Mouse (Mus musculus) gastrocnemius, postnatal 4 days (tissue): ENCODE results near the gene Zfp748. TPM values are rescaled to one million over a fixed set of nuclear protein-coding genes. Genes with fewer than 3 reads are reported as not detected.
A peak's percentile ranks its signal among the peaks of the same experiment; 100 is the strongest.

Experiments
- DNase-seq, 2 experiments: peaks; one replicate each; pipeline ENCODE4 v3.0.0; 2021 to 2022; ENCODE audit warnings: low spot score in 2 of 2, mixed read lengths in 2 of 2
- long read RNA-seq, 2 experiments: library from polyadenylated mRNA; stranded (forward); transcript quantifications; one replicate each; pipeline ENCODE4 v2.0.0; 2021
- total RNA-seq, 2 experiments: library from RNA; stranded (reverse); gene quantifications; 2 replicates each; pipeline ENCODE4 v1.2.3; 2021

Zfp748 gene
- 1 to 10 TPM; 5.5 to 5.6 TPM for total RNA-seq
- long read RNA-seq, experiment 1, full-length matches to known transcripts, result 2 of 2 reads
- long read RNA-seq, experiment 1, partial matches to known transcripts, result 0 of 2 reads
- long read RNA-seq, experiment 1, other reads (novel, unspliced or antisense), result 0 of 2 reads
- long read RNA-seq, experiment 2, full-length matches to known transcripts, result 5 of 5 reads
- long read RNA-seq, experiment 2, partial matches to known transcripts, result 0 of 5 reads
- long read RNA-seq, experiment 2, other reads (novel, unspliced or antisense), result 0 of 5 reads

DNA sequence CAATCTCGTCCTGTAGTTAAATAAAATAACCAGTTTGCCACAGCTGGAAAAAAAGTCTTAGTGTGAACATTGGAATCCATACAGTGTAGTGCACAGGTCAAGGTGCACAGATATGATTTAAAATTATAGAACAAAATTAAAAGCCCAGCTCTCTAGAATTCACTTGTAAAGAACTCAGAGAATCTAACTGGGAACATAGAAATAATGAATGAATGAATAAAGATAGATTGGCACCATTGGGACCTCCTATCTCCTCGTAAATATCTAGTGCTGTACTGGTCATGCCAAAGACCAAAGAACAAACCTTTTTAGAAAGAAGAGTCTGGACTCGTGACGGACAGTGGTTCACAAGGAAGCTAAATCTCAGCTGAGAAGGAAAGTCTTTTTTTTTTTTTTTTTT lies at the start of gene Zfp748:
TSS of gene Zfp748 (minus strand) at position 101 of the 400 bp plus-strand sequence.
- no peak for DNase-seq

DNA sequence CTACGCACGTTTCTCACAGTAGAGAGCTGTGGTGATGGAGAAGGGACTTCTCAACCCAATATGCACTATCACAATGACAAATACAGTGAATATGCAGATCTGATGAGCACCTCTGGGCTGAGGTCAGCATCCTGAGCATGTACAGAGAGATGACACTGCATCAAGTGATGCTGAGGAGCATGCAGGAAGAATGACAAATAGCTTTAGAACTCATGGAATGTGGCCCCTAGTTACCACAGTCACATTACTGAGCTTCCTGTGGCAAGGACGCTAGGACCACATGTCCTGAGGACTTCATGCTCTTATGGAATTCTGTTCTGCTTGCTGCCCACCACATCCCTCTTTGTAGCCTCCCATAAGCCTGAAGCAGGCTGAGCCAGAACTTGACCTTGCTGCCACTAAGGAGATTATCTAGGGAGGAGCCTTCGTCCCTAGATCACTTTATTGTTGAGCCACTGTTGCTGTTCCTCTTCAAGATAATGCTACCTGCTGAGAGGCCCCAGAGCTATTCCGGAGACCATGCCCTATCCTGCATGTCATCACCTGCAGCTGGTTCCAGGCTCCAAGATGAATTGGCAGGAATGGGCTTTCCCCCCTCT lies 19.1 kb upstream of the Zfp748 start:
- no peak for DNase-seq

DNA sequence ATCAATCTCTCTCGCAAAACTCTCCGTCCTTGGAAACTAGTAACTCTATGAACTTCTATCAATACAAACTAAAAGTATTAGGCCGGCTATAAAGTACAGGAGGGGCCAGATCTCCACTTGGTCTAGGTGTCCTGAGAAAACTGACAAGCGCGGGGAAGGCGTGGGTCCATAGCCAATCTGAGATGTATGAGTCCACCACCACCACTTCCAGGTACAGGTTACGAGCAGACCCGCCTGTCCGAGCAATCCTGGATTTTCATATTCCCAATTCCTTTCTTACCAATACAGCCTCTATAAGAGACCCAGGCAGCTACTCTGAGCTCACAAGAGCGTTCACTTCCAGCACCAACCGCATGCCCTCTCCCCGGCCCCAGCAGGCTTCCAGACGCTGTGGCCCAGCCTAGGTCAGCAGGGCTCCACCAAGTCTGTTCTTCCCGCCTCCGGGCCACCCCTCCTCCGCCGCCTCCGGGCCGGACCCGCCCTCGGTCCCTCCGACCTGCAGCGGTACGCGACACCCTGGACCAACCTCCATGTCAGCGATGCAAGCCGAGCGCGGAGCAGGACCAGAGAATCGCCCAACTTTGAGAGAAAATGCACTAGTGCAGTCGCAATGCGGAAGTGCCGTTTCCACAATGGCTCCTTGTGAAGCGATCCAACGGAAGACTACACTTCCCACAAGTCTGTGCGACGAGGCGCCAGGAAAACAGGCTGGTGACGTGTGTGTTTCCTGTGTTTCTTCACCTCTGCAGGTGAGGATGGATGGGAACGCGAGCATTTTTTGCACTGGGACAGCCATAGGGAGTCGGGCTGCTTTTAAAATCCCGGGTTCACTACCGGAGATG lies 904 bp downstream of the Zfp748 start:
- DNase-seq, result peak; percentile 44 to 78

DNA sequence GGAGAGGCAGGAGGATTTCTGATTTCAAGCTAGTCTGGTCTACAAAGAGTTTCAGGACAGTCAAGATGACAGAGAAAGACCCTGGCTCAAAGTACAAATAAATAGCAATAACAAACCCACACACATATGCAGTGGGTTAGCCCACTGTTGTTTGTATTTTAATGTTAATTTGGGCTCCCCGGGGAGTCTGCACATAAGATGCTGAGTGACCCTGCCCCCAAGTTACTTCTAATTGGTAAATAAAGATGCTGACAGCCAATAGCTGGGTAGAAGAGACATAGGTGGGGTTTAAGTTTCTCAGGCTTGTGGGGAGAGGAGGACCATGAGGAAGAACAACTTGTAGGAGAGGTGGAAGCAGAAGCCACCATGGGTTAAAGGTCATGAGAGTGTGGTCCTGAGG lies 7.7 kb downstream of the Zfp748 start:
- DNase-seq, result no peak

DNA sequence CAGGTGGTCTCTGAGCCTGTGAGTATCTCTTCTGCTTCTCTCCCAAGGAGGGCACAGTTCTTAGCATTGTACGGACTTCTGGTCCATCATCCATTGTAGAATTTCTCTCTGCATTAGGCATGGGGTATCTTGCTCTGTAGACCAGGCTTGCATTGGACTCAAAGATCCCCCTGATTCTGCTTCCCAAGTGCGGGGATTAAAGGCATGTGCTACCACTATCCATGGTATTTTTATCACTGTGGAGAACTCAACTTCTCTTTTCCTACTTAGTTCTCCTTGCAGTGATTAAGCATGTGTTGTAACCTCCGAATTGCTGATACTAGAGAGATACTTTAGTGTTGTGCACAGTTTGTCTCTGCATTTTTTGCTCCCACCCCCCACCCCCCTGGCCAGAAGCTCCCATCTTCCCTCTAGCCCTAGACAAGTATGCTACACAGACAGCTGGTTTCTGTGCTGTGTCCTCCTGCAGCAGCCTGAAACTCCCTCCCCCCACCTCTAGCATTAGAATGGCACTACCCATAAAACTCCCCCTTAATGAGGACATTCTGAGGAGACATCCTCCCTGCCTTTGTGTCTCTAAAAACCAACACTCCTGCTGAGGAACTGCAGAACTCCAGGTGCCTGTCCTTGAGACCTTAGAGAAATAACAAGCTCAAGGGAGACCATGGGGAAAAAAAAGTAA lies 26.4 kb downstream of the Zfp748 start:
- DNase-seq, result no peak

DNA sequence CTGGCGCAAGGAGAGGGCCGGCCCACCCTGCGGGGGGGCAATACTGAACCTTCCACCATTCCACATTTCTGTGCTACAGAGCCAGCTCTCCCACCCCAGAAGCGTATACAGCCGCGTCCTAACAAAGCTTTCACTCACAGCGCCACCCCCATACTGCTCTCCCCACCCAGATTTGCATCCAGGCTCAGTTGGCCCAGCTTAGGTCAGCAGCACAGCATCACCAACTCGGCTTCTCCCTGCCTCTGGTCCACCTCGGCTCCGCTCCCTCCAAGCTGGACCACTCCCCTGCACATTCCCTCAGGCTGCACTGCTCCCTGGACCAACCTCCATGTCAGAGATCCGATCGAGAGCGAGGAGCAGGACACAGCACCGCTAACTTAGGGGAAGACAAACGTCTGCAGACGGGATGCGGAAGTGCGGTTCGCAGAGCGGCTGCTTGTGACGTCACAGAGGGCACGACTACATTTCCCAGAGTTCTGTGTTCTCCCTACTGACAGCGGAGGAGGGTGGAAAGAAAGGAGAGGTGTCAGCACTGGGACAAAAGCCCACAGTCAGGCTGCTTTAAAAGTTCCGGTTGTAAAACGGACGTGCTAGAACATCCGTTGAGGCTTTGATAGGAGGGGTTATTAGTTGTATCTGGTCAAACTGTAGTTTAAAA lies 27.7 kb downstream of the Zfp748 start, which contains the start of the genes Gm26965 and Zfp87:
TSS of gene Gm26965 (minus strand) at position 399 of the 658 bp plus-strand sequence.
TSS of gene Zfp87 (minus strand) at position 425 of the 658 bp plus-strand sequence.
- DNase-seq, result peak; percentile 79 to 90

DNA sequence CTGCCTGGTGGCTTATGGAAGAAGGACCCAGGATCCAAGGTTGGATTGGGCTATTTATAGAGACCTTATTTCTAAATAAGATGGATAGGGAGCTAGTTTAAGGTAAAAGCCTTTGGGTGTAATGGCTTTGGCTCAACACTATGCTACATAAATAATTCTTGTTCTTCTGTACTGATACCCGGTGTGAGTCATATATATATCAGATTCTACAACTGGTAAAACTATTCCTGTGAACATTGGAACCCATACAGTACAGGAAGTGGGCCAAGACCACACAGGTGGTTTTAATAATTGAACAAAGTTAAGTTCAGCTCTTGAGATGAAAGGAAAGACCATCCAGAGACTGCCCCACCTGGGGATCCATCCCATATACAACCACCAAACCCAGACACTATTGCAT lies 52.7 kb downstream of the Zfp748 start:
- no peak for DNase-seq

DNA sequence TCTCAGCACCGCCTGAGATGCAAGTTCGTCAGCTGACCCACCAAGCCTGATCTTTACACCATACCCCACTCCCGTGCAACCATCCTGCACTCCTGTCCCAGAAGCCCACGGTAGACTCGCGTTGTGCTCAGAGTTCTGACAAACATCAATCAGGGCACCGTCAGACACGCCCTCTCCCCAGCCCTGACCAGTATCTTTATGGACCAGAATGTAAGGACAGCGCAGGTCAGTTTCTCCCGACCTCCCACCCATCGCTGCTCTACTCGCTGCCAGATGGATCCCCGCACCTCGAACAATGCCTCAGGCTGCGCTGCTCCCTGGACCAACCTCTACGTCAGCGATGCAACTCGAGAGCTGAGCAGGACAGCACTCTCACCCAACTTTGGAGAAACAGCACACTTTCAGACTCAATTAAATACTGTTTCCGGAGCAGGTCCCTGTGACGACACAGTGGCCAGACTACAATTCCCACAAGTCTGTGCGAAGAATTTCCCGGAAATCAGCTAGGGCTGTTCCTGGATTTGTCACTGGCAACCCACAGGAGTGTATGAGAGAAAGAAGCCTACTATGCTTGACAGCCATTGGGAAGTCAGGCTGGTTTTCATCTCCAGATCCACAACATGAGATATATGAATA lies 53.4 kb downstream of the Zfp748 start, which contains the start of gene Zfp58:
TSS of gene Zfp58 (minus strand) at position 472 of the 636 bp plus-strand sequence.
- peak; percentile 37 to 67 for DNase-seq

DNA sequence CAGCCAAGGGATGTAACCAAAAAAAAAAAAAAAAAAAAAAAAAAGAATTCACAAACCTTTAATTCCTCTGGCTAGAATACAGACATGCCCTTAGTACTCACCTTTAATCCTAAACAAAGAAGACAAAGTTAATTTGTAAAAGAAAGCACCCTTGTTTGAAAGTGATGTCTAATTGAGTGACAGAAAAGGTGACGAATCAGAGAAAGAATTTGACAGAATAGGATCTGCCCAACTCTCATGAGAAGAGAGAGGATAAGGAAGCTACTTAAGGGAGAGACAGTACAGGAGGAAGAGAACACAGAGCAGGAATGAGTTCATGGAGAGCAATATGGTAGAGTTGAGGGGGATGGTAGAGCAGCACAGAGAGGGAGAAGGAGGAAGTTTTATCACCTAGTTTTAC lies 58.0 kb downstream of the Zfp748 start:
- no peak for DNase-seq

Other genes with a start within 250 kb of the Zfp748 start
- gene Zfp457, start 247.3 kb downstream of the Zfp748 start, total RNA-seq, result 1 to 10 TPM; 1.1 TPM
- 1 to 10 TPM; 1.7 to 2.7 TPM for gene Zfp595, start 221.3 kb downstream of the Zfp748 start, total RNA-seq
- 1 to 10 TPM in 1 of 2 experiments, under 1 TPM in 1; 0.93 to 1.5 TPM for gene Gm28044, start 193.3 kb downstream of the Zfp748 start, total RNA-seq
- 1 to 10 TPM; 1.3 to 1.5 TPM for gene Zfp953, start 193.2 kb downstream of the Zfp748 start, total RNA-seq
- gene Gm28041, start 178.1 kb downstream of the Zfp748 start, total RNA-seq, result not detected
- under 1 TPM; 0.47 to 0.61 TPM for gene Zfp456, start 178.0 kb downstream of the Zfp748 start, total RNA-seq
- gene Zfp429, start 154.0 kb downstream of the Zfp748 start, total RNA-seq, result 1 to 10 TPM; 2.0 to 2.4 TPM
- gene Zfp459, start 132.4 kb downstream of the Zfp748 start, total RNA-seq, result under 1 TPM; 0.49 to 0.86 TPM
- 1 to 10 TPM; 4.0 to 5.5 TPM for gene Zfp874a, start 102.2 kb downstream of the Zfp748 start, total RNA-seq
- 1 to 10 TPM; 5.5 to 6.4 TPM for gene Zfp874b, start 69.6 kb downstream of the Zfp748 start, total RNA-seq
- gene Zfp58, start 53.3 kb downstream of the Zfp748 start, total RNA-seq, result 1 to 10 TPM; 4.4 to 5.8 TPM
- not detected for gene Gm26965, start 27.7 kb downstream of the Zfp748 start, total RNA-seq
- gene Zfp87, start 27.7 kb downstream of the Zfp748 start, total RNA-seq, result 1 to 10 TPM; 8.4 to 8.6 TPM
- 1 to 10 TPM; 4.4 to 4.5 TPM for gene Zfp729b, start 55.9 kb upstream of the Zfp748 start, total RNA-seq
- gene Gm49345, start 83.9 kb upstream of the Zfp748 start, total RNA-seq, result under 1 TPM; 0.61 to 0.62 TPM
- gene Zfp729a, start 84.0 kb upstream of the Zfp748 start, total RNA-seq, result 1 to 10 TPM; 4.6 to 4.8 TPM
- gene Zfp738, start 133.2 kb upstream of the Zfp748 start, total RNA-seq, result 1 to 10 TPM; 6.4 to 7.1 TPM
- gene Zfp65, start 175.3 kb upstream of the Zfp748 start, total RNA-seq, result 1 to 10 TPM; 6.1 to 7.6 TPM
- gene Zfp85, start 201.4 kb upstream of the Zfp748 start, total RNA-seq, result 1 to 10 TPM; 2.8 to 3.6 TPM
- 1 to 10 TPM in 1 of 2 experiments, under 1 TPM in 1; 0.96 to 1.3 TPM for gene Zfp493, start 225.9 kb upstream of the Zfp748 start, total RNA-seq